Mouse (Mus musculus) testis, postnatal 14 days (tissue): Measurements from ENCODE around the gene Vmn2r66.

Experiments
- DNase-seq: peaks from one replicate; pipeline ENCODE4 v3.0.0; 2021; ENCODE audit warnings: low spot score

The Vmn2r66 gene

DNA sequence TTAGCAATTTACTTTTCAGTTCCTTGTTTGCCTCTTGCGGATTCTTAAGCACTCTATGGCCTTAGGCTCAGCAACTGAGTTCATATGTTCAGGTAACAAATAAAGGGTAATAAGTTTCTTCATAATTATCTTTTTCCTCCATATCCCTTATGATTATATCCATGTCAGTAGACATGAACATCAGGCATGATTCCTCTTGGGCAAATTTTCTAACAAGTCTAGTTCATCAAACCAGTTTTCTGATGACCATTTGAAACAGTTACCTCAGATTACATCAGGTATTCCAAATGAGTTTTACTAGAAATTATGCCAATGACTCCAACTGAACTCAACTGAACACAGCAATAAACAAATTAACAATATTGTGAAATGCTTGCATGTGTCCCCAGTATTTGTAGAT lies at the start of gene Vmn2r66:
TSS of gene Vmn2r66 (minus strand) at position 101 of the 400 bp plus-strand sequence.
- DNase-seq = no peak

DNA sequence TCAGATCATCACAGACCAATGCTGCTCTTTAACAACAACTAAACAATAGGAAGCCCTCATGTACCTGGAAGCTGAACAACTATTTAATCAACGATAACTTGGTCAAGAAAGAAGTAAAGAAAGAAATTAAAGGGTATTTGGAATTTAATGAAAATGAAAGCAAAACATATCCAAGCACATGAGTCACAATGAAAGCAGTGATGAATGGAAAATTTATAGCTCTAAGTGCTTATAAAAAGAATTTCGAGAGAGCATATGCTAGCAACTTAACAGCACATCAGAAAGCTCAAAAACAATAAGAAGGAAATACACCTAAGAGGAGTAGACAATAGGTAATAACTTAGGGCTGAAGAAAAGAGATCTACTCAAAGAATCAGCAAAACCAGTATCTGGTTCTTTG lies 15.4 kb downstream of the Vmn2r66 start:
- no peak for DNase-seq

DNA sequence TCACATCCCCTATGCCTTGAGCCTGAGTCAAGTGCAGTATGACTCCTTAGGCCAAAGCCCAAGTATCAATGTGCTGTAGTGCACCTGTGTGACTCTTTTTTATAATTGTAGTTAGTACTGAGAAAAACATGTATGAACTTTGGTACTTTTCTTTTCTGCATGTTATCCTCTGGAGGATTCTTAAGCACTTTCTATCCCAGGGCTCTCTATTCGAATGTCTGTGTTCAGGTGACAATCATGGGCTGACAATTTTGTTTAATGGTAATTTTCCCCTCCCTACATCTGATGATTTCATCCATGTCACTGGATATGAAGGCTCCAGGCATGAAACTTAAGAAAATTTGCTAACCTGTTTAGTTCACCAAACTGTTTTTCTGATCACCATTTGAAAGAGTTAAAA lies 48.1 kb downstream of the Vmn2r66 start, which contains the start of gene Vmn2r65:
TSS of gene Vmn2r65 (minus strand) at position 101 of the 400 bp plus-strand sequence.
- no peak for DNase-seq
